Mouse (Mus musculus): ENCODE results near the gene Cnot1.

Gene Cnot1

GRCm38 (mm10) chr8:95688073-95688672 lies 119.1 kb downstream of the Cnot1 start:
- no peak for DNase-seq (ENCODE audit: low read depth)

- no peak for DNase-seq (ENCODE audit: low read depth)
Measured at GRCm38 (mm10) chr8:95678024-95678611, 129.1 kb downstream of the Cnot1 start.

- DNase-seq (ENCODE audit: low read depth) = no peak
Measured at GRCm38 (mm10) chr8:95677591-95678023, 129.7 kb downstream of the Cnot1 start.

- DNase-seq (ENCODE audit: low read depth) = no peak
Measured at GRCm38 (mm10) chr8:95676631-95677030, 130.6 kb downstream of the Cnot1 start, which contains the start of gene Ndrg4. Gene Ndrg4 (plus strand): TSS chr8:95676980.

- DNase-seq (ENCODE audit: low read depth) = no peak
Measured at GRCm38 (mm10) chr8:95672811-95673210, 134.5 kb downstream of the Cnot1 start.

GRCm38 (mm10) chr8:95671861-95672260 lies 135.4 kb downstream of the Cnot1 start:
- no peak for DNase-seq (ENCODE audit: low read depth)

- DNase-seq (ENCODE audit: low read depth) = no peak
Measured at GRCm38 (mm10) chr8:95669967-95670366, 137.3 kb downstream of the Cnot1 start.

All from c-Kit-positive CD71-negative TER-119-negative erythroid progenitor cells, embryonic 14.5 days (primary cell).